Mouse (Mus musculus) myocyte (in vitro differentiated cells): ENCODE measurements around the gene Syt11. TPM values are rescaled to one million over a fixed set of nuclear protein-coding genes. Genes with fewer than 3 reads are reported as not detected.
"Not testable (repeated sequence)": the region's sequence is repeated elsewhere in the genome, so short reads cannot be mapped to it uniquely, and the experiment has no call there.

ENCODE experiments used
- H3K27me3 ChIP-seq: one replicate; pipeline ENCODE4 v1.6.1; 2011; ENCODE audit not compliant: control insufficient read depth, insufficient read depth, insufficient read length
- H3K36me3 ChIP-seq: one replicate; pipeline ENCODE4 v1.6.1; 2011; ENCODE audit not compliant: control insufficient read depth, insufficient read depth
- H3K4me2 ChIP-seq: one replicate; pipeline ENCODE4 v1.6.1; 2011; ENCODE audit warnings: low read depth, control low read depth
- H3K4me3 ChIP-seq: one replicate; pipeline ENCODE4 v1.5.1; 2011; ENCODE audit warnings: mild to moderate bottlenecking, control low read depth, moderate library complexity
- H3K79me2 ChIP-seq: one replicate; pipeline ENCODE4 v1.6.1; 2011; ENCODE audit not compliant: control insufficient read depth, insufficient read depth
- H3ac ChIP-seq: one replicate; pipeline ENCODE4 v1.6.1; 2011; ENCODE audit not compliant: control insufficient read depth, insufficient read length
- CEBPB ChIP-seq: IDR thresholded peaks from 2 replicates; pipeline ENCODE4 v1.6.1; 2011; ENCODE audit warnings: mild to moderate bottlenecking, moderate library complexity; ENCODE audit not compliant: poor library complexity, insufficient read depth, severe bottlenecking
- E2F4 ChIP-seq: IDR thresholded peaks from one replicate; pipeline ENCODE4 v1.6.1; 2011; ENCODE audit warnings: mild to moderate bottlenecking, control low read depth, moderate library complexity; ENCODE audit not compliant: insufficient read depth
- MAX ChIP-seq: IDR thresholded peaks from one replicate; pipeline ENCODE4 v1.6.1; 2011; ENCODE audit warnings: low read depth, mild to moderate bottlenecking, control low read depth
- MYOD1 ChIP-seq, 3 experiments: IDR thresholded peaks; one replicate each; pipeline ENCODE4 v1.6.1; 2011; ENCODE audit warnings: control low read depth in 2 of 3, low read depth in 2 of 3, mild to moderate bottlenecking in 2 of 3, moderate library complexity in 1 of 3; ENCODE audit not compliant: insufficient read length in 2 of 3, control insufficient read depth in 1 of 3
- MYOG ChIP-seq, 3 experiments: IDR thresholded peaks; one replicate each; pipeline ENCODE4 v1.6.1; 2011; ENCODE audit warnings: control low read depth in 2 of 3, low read depth in 2 of 3, mild to moderate bottlenecking in 2 of 3; ENCODE audit not compliant: insufficient read length in 2 of 3, control insufficient read depth in 1 of 3, insufficient read depth in 1 of 3
- POLR2A ChIP-seq: IDR thresholded peaks from one replicate; pipeline ENCODE4 v1.6.1; 2011; ENCODE audit warnings: low read depth, mild to moderate bottlenecking, control low read depth, moderate library complexity; ENCODE audit not compliant: insufficient read length
- POLR2AphosphoS2 ChIP-seq: IDR thresholded peaks from one replicate; pipeline ENCODE4 v1.6.1; 2011; ENCODE audit warnings: low read depth, control low read depth; ENCODE audit not compliant: insufficient read length
- REST ChIP-seq: IDR thresholded peaks from one replicate; pipeline ENCODE4 v1.6.1; 2011; ENCODE audit warnings: mild to moderate bottlenecking, control low read depth, moderate library complexity; ENCODE audit not compliant: insufficient read depth, insufficient read length
- SRF ChIP-seq: IDR thresholded peaks from one replicate; pipeline ENCODE4 v1.6.1; 2011; ENCODE audit warnings: low read depth; ENCODE audit not compliant: control insufficient read depth, insufficient read length
- TCF12 ChIP-seq: IDR thresholded peaks from one replicate; pipeline ENCODE4 v1.6.1; 2011; ENCODE audit warnings: mild to moderate bottlenecking, control low read depth; ENCODE audit not compliant: poor library complexity, insufficient read depth, severe bottlenecking
- TCF3 ChIP-seq: IDR thresholded peaks from one replicate; pipeline ENCODE4 v1.6.1; 2011; ENCODE audit warnings: low read depth, control low read depth; ENCODE audit not compliant: insufficient read length
- USF1 ChIP-seq: IDR thresholded peaks from one replicate; pipeline ENCODE4 v1.6.1; 2011; ENCODE audit warnings: low read depth, mild to moderate bottlenecking, control low read depth, moderate library complexity
- polyA plus RNA-seq: library from polyadenylated mRNA; unstranded; fragments of >200 nt; fragmentation: generic; extraction: Trizol; gene quantifications from one replicate; pipeline ENCODE4 v1.2.1, GENCODE M21; 2012; ENCODE audit warnings: missing spikeins

The Syt11 gene
- polyA plus RNA-seq, 1 experiment: 3.1 TPM

GRCm38 (mm10) chr3:88717198-88717798 is 57.7 kb downstream of the Syt11 start:
- peak overlapping the region; percentile 57 for H3ac ChIP-seq
- peaks cover 29% of the 10 kb centered on the region for H3K36me3 ChIP-seq
- H3K4me3 ChIP-seq: peak overlapping the region; percentile 91
- no peaks in the 10 kb centered on the region for H3K27me3 ChIP-seq
- H3K79me2 ChIP-seq: peaks cover 27% of the 10 kb centered on the region
- TF ChIP-seq TCF3 (no peak), USF1 (no peak), POLR2A (no peak), TCF12 (no peak), CEBPB (no peak), SRF (no peak), POLR2AphosphoS2 (no peak)
- peak overlapping the region; percentile 94 for H3K4me2 ChIP-seq

GRCm38 (mm10) chr3:88716399-88717197 is 58.4 kb downstream of the Syt11 start, which contains the start of gene Rit1:
Gene Rit1 (plus strand): TSS chr3:88716838.
- Histone ChIP-seq H3ac (peak within 1 kb of the TSS; percentile 57), H3K79me2 (peaks cover 27% of the 10 kb centered on the region), H3K27me3 (no peaks in the 10 kb centered on the region), H3K4me2 (peak within 1 kb of the TSS; percentile 94), H3K4me3 (peak within 1 kb of the TSS; percentile 91), H3K36me3 (peaks cover 36% of the 10 kb centered on the region)
- TF ChIP-seq E2F4 (no peak), CEBPB (no peak), TCF12 (no peak), MYOD1 (IDR thresholded peaks at IDR 0.05; ENCODE audit: control insufficient read depth in 1 of 3, insufficient read length in 2 of 3, low read depth in 2 of 3) (peak in 1 of 3 experiments; percentile 2), POLR2AphosphoS2 (no peak), POLR2A (peak; percentile 71), MYOG (IDR thresholded peaks at IDR 0.05; ENCODE audit: control insufficient read depth in 1 of 3, insufficient read depth in 1 of 3, insufficient read length in 2 of 3, low read depth in 2 of 3) (peak in 1 of 3 experiments; percentile 35), TCF3 (no peak), MAX (no peak), REST (no peak)

- not testable (repeated sequence) for H3K4me3 ChIP-seq, H3ac ChIP-seq, H3K4me2 ChIP-seq, H3K27me3 ChIP-seq
- Histone ChIP-seq H3K36me3 (peaks cover 44% of the 10 kb centered on the region), H3K79me2 (peaks cover 27% of the 10 kb centered on the region)
Observed at GRCm38 (mm10) chr3:88715716-88716115, 59.2 kb downstream of the Syt11 start.

GRCm38 (mm10) chr3:88714725-88715124 is 60.2 kb downstream of the Syt11 start:
- TF ChIP-seq POLR2A (no peak), SRF (no peak)
- H3K36me3 ChIP-seq: peaks cover 46% of the 10 kb centered on the region
- H3K4me2 ChIP-seq: no peak overlapping the region
- H3K4me3 ChIP-seq: no peak overlapping the region
- H3K79me2 ChIP-seq: peaks cover 26% of the 10 kb centered on the region
- no peaks in the 10 kb centered on the region for H3K27me3 ChIP-seq
- no peak overlapping the region for H3ac ChIP-seq

GRCm38 (mm10) chr3:88713709-88714108 is 61.3 kb downstream of the Syt11 start:
- peaks cover 46% of the 10 kb centered on the region for H3K36me3 ChIP-seq
- H3K4me3 ChIP-seq: no peak overlapping the region
- H3K79me2 ChIP-seq: peaks cover 19% of the 10 kb centered on the region
- no peak overlapping the region for H3K4me2 ChIP-seq
- no peaks in the 10 kb centered on the region for H3K27me3 ChIP-seq
- H3ac ChIP-seq: no peak overlapping the region
- TF ChIP-seq MYOD1 (IDR thresholded peaks at IDR 0.05; ENCODE audit: control insufficient read depth in 1 of 3, insufficient read length in 2 of 3, low read depth in 2 of 3) (no peak), POLR2AphosphoS2 (no peak), CEBPB (no peak), USF1 (no peak), TCF12 (no peak), SRF (no peak), E2F4 (no peak), TCF3 (no peak), POLR2A (no peak), MYOG (IDR thresholded peaks at IDR 0.05; ENCODE audit: control insufficient read depth in 1 of 3, insufficient read depth in 1 of 3, insufficient read length in 2 of 3, low read depth in 2 of 3) (no peak), MAX (no peak), REST (no peak)
